Mouse (Mus musculus): ENCODE data around the gene Trim15.

The Trim15 gene

DNA sequence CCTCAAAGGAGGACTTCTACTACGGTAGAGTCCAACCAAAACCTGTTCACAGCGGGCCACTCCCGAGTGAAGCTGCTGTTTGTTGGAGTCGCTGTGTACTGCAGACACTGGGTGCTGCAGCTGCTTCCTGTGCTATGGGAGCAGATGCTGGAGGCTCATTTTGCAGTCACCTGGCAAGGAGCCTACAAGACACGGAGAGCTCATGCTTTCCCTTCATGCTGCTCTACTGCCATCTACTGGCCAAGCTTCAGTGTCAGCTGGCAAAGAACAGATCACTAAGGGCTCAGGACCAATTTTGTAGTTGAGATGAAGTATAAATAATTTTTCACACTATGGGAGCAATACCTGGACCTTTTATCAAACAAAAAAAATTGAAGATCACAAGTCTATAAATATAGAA lies 41.0 kb downstream of the Trim15 start:
- DNase-seq (ENCODE audit: low read depth, low spot score), result peak; percentile 84

DNA sequence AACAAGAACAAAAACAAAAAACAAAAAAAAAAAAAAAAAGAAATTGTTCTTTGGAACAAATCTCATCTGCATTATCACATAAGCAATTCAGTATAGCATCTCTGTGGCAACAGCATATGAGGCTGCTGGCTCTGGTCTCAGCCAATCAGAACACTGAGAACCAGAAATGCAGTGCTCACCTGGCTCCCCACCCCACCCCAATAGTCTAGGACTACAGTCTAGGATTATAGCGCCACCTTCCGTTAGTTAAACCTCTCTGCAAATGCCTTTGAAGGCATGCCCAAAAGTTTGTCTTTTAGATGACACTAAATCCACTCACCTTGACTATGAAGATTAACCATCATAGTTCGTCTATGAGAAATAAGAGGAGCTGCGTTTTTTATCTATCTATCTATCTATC lies 41.5 kb downstream of the Trim15 start:
- peak; percentile 84 for DNase-seq (ENCODE audit: low read depth, low spot score)

DNA sequence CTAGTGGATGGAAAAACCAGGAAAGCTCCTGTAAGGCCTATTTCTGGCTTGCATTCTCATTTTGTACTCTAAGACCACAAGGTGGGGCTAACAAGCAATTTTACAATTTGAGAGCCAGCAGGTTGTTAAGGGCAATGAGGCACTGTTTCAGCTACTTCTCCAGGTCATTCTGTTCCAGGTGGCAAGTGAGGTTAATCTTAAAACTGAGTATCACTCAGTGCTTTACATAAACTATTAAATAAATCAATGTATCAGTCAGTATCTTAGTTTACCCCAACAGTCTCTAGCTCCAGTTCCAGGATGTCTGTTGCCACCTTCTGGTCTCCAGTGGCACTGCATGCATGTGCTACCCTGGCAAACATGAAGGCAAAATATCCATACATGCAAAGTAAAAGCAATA lies 43.0 kb downstream of the Trim15 start:
- DNase-seq (ENCODE audit: low read depth, low spot score), result peak; percentile 75

DNA sequence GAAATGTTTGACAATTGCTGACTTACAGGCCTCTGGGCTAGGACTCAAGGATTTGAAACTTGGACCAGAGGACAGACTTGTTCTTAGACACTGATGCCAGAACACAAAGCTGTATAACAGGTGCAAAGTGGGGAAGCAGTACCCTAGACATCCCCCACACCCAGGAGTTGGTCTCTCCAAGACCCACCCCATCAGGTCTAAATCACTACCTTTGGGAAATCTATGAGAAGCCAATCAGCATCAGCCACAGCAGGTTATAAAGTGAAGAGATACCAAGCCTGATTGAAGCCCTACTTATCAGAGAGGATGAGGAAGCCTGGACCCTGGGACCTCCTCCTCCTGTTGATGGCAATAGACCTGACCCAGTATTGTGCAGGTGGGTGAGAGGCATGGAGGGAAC lies 55.1 kb downstream of the Trim15 start, which contains the start of gene H2-M10.6:
Gene H2-M10.6, plus strand, starts transcription at position 301 of the 400 bp plus-strand sequence.
- DNase-seq (ENCODE audit: low read depth, low spot score), result no peak

Measured in R1 (cell line).